Mouse (Mus musculus): ENCODE measurements around the gene Matn3.

Gene Matn3

GRCm38 (mm10) chr12:9020431-9020830, 72.7 kb downstream of the Matn3 start:
- DNase-seq (ENCODE audit: inconsistent age in 2 of 2, low spot score in 1 of 2) = no peak

DNA sequence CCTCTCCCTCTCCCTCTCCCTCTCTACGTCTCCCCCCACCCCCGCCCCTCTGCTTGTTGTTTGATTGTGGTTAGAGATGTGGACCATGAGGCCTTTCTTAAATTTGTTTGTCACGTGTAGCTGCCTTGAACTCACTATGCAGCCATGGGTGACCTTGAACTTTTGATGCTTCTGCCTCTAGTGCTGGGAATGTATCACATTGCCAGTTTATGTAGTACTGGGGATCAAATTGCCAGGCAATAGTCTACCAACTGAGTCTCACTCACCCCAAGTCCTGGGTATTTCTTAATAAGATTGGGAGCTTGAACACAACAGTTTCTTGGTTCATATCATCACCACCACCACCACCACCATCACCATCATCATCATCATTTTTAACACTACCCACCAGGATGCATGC, 73.3 kb downstream of the Matn3 start:
- no peak for DNase-seq (ENCODE audit: inconsistent age in 2 of 2, low spot score in 1 of 2)

All from adrenal gland, adult (tissue).